Mouse (Mus musculus): ENCODE data around the gene Caskin2. TPM values are rescaled to one million over a fixed set of nuclear protein-coding genes. Genes with fewer than 3 reads are reported as not detected.

The Caskin2 gene
- polyA plus RNA-seq, 1 experiment from 2014 or later: 16.2 TPM

GRCm38 (mm10) chr11:115834033-115834432, 20.6 kb upstream of the Caskin2 start:
- H3K4me3 ChIP-seq (ENCODE audit: low read depth, low read length): no peak overlapping the region
- peaks cover 51% of the 10 kb centered on the region for H3K4me1 ChIP-seq (ENCODE audit: control insufficient read depth, insufficient read depth, low read length)
- DNase-seq (ENCODE audit: low spot score) (no peak), ATAC-seq (ENCODE audit: insufficient number of reproducible peaks, low FRiP score, low TSS enrichment, low read depth) (no peak)
- no peak overlapping the region for H3K4me2 ChIP-seq (ENCODE audit: low read depth, severe bottlenecking)
- H3K27me3 ChIP-seq (ENCODE audit: control insufficient read depth, insufficient read depth, low read length): no peaks in the 10 kb centered on the region
- no peaks in the 10 kb centered on the region for H3K9me3 ChIP-seq (ENCODE audit: control insufficient read depth, low read length)
- H3K36me3 ChIP-seq (ENCODE audit: control insufficient read depth, insufficient read depth, low read length): no peaks in the 10 kb centered on the region
- 45% methylated on average over 6 of the region's 6 CpGs for WGBS
- no peak overlapping the region for H3K27ac ChIP-seq (replicated peaks; ENCODE audit: low read depth, low read length)
- H3K9ac ChIP-seq (ENCODE audit: low read length): no peak overlapping the region

- peak overlapping the region; percentile 72 for H3K27ac ChIP-seq (replicated peaks; ENCODE audit: low read depth, low read length)
- no peaks in the 10 kb centered on the region for H3K36me3 ChIP-seq (ENCODE audit: control insufficient read depth, insufficient read depth, low read length)
- ATAC-seq (ENCODE audit: insufficient number of reproducible peaks, low FRiP score, low TSS enrichment, low read depth): no peak
- peak; percentile 53 for DNase-seq (ENCODE audit: low spot score)
- H3K4me1 ChIP-seq (ENCODE audit: control insufficient read depth, insufficient read depth, low read length): peaks cover 47% of the 10 kb centered on the region
- peak overlapping the region; percentile 34 for H3K9ac ChIP-seq (ENCODE audit: low read length)
- H3K27me3 ChIP-seq (ENCODE audit: control insufficient read depth, insufficient read depth, low read length): no peaks in the 10 kb centered on the region
- H3K4me3 ChIP-seq (ENCODE audit: low read depth, low read length): no peak overlapping the region
- peak overlapping the region; percentile 32 for H3K4me2 ChIP-seq (ENCODE audit: low read depth, severe bottlenecking)
- no peaks in the 10 kb centered on the region for H3K9me3 ChIP-seq (ENCODE audit: control insufficient read depth, low read length)
- WGBS: 10% methylated on average over 8 of the region's 8 CpGs
These were observed 19.6 kb upstream of the Caskin2 start for GRCm38 (mm10) chr11:115833021-115833513.

GRCm38 (mm10) chr11:115832523-115832922, 19.1 kb upstream of the Caskin2 start:
- no peaks in the 10 kb centered on the region for H3K36me3 ChIP-seq (ENCODE audit: control insufficient read depth, insufficient read depth, low read length)
- DNase-seq (ENCODE audit: low spot score) (peak; percentile 79), ATAC-seq (ENCODE audit: insufficient number of reproducible peaks, low FRiP score, low TSS enrichment, low read depth) (0 out of 2 replicates have a peak, but pooled peaks have one; percentile 28)
- no peaks in the 10 kb centered on the region for H3K9me3 ChIP-seq (ENCODE audit: control insufficient read depth, low read length)
- peak overlapping the region; percentile 72 for H3K27ac ChIP-seq (replicated peaks; ENCODE audit: low read depth, low read length)
- peaks cover 47% of the 10 kb centered on the region for H3K4me1 ChIP-seq (ENCODE audit: control insufficient read depth, insufficient read depth, low read length)
- peak overlapping the region; percentile 32 for H3K4me2 ChIP-seq (ENCODE audit: low read depth, severe bottlenecking)
- under 1% methylated on average over 8 of the region's 8 CpGs for WGBS
- no peaks in the 10 kb centered on the region for H3K27me3 ChIP-seq (ENCODE audit: control insufficient read depth, insufficient read depth, low read length)
- peak overlapping the region; percentile 34; the same call in 1 of the 2 replicates for H3K9ac ChIP-seq (ENCODE audit: low read length)
- H3K4me3 ChIP-seq (ENCODE audit: low read depth, low read length): no peak overlapping the region

- DNase-seq (ENCODE audit: low spot score) (peak; percentile 32), ATAC-seq (ENCODE audit: insufficient number of reproducible peaks, low FRiP score, low TSS enrichment, low read depth) (no peak)
- Histone ChIP-seq H3K4me2 (ENCODE audit: low read depth, severe bottlenecking) (no peak overlapping the region), H3K4me3 (ENCODE audit: low read depth, low read length) (no peak overlapping the region), H3K36me3 (ENCODE audit: control insufficient read depth, insufficient read depth, low read length) (no peaks in the 10 kb centered on the region), H3K9ac (ENCODE audit: low read length) (no peak overlapping the region), H3K27me3 (ENCODE audit: control insufficient read depth, insufficient read depth, low read length) (no peaks in the 10 kb centered on the region), H3K4me1 (ENCODE audit: control insufficient read depth, insufficient read depth, low read length) (peaks cover 47% of the 10 kb centered on the region), H3K27ac (replicated peaks; ENCODE audit: low read depth, low read length) (no peak overlapping the region), H3K9me3 (ENCODE audit: control insufficient read depth, low read length) (no peaks in the 10 kb centered on the region)
- 42% methylated on average over 6 of the region's 6 CpGs for WGBS
These were observed 18.6 kb upstream of the Caskin2 start for GRCm38 (mm10) chr11:115832064-115832463.

- Histone ChIP-seq H3K9me3 (ENCODE audit: control insufficient read depth, low read length) (no peaks in the 10 kb centered on the region), H3K4me1 (ENCODE audit: control insufficient read depth, insufficient read depth, low read length) (peaks cover 47% of the 10 kb centered on the region), H3K27me3 (ENCODE audit: control insufficient read depth, insufficient read depth, low read length) (no peaks in the 10 kb centered on the region), H3K4me2 (ENCODE audit: low read depth, severe bottlenecking) (no peak overlapping the region), H3K36me3 (ENCODE audit: control insufficient read depth, insufficient read depth, low read length) (no peaks in the 10 kb centered on the region), H3K9ac (ENCODE audit: low read length) (no peak overlapping the region), H3K4me3 (ENCODE audit: low read depth, low read length) (no peak overlapping the region), H3K27ac (replicated peaks; ENCODE audit: low read depth, low read length) (no peak overlapping the region)
- ATAC-seq (ENCODE audit: insufficient number of reproducible peaks, low FRiP score, low TSS enrichment, low read depth): no peak
- DNase-seq (ENCODE audit: low spot score): no peak
- WGBS: 28% methylated on average over 3 of the region's 3 CpGs
These were observed 18.1 kb upstream of the Caskin2 start for GRCm38 (mm10) chr11:115831518-115831917.

GRCm38 (mm10) chr11:115830550-115831325, 17.3 kb upstream of the Caskin2 start:
- Histone ChIP-seq H3K4me2 (ENCODE audit: low read depth, severe bottlenecking) (0 out of 2 replicates have a peak overlapping the region, but pooled peaks have one; percentile 10), H3K4me1 (ENCODE audit: control insufficient read depth, insufficient read depth, low read length) (peaks cover 47% of the 10 kb centered on the region), H3K9ac (ENCODE audit: low read length) (no peak overlapping the region), H3K9me3 (ENCODE audit: control insufficient read depth, low read length) (no peaks in the 10 kb centered on the region), H3K27me3 (ENCODE audit: control insufficient read depth, insufficient read depth, low read length) (no peaks in the 10 kb centered on the region), H3K4me3 (ENCODE audit: low read depth, low read length) (no peak overlapping the region), H3K36me3 (ENCODE audit: control insufficient read depth, insufficient read depth, low read length) (no peaks in the 10 kb centered on the region), H3K27ac (replicated peaks; ENCODE audit: low read depth, low read length) (no peak overlapping the region)
- DNase-seq (ENCODE audit: low spot score) (peak; percentile 35), ATAC-seq (ENCODE audit: insufficient number of reproducible peaks, low FRiP score, low TSS enrichment, low read depth) (no peak)
- 11% methylated on average over 25 of the region's 25 CpGs for WGBS

- 52% methylated on average over 4 of the region's 4 CpGs for WGBS
- peaks cover 3% of the 10 kb centered on the region; the same call in 1 of the 2 replicates for H3K27me3 ChIP-seq (ENCODE audit: control insufficient read depth, insufficient read depth, low read length)
- H3K9ac ChIP-seq (ENCODE audit: low read length): 0 out of 2 replicates have a peak overlapping the region, but pooled peaks have one; percentile 5
- ATAC-seq (ENCODE audit: insufficient number of reproducible peaks, low FRiP score, low TSS enrichment, low read depth) (no peak), DNase-seq (ENCODE audit: low spot score) (no peak)
- H3K4me3 ChIP-seq (ENCODE audit: low read depth, low read length): no peak overlapping the region
- H3K4me1 ChIP-seq (ENCODE audit: control insufficient read depth, insufficient read depth, low read length): peaks cover 37% of the 10 kb centered on the region
- no peak overlapping the region for H3K27ac ChIP-seq (replicated peaks; ENCODE audit: low read depth, low read length)
- H3K4me2 ChIP-seq (ENCODE audit: low read depth, severe bottlenecking): no peak overlapping the region
- no peaks in the 10 kb centered on the region for H3K9me3 ChIP-seq (ENCODE audit: control insufficient read depth, low read length)
- no peaks in the 10 kb centered on the region for H3K36me3 ChIP-seq (ENCODE audit: control insufficient read depth, insufficient read depth, low read length)
These were observed 15.6 kb upstream of the Caskin2 start for GRCm38 (mm10) chr11:115829036-115829435.

GRCm38 (mm10) chr11:115827624-115828023, 14.2 kb upstream of the Caskin2 start:
- H3K27ac ChIP-seq (replicated peaks; ENCODE audit: low read depth, low read length): no peak overlapping the region
- H3K4me3 ChIP-seq (ENCODE audit: low read depth, low read length): no peak overlapping the region
- no peaks in the 10 kb centered on the region for H3K9me3 ChIP-seq (ENCODE audit: control insufficient read depth, low read length)
- DNase-seq (ENCODE audit: low spot score) (no peak), ATAC-seq (ENCODE audit: insufficient number of reproducible peaks, low FRiP score, low TSS enrichment, low read depth) (no peak)
- H3K4me2 ChIP-seq (ENCODE audit: low read depth, severe bottlenecking): no peak overlapping the region
- H3K27me3 ChIP-seq (ENCODE audit: control insufficient read depth, insufficient read depth, low read length): peaks cover 3% of the 10 kb centered on the region; the same call in 1 of the 2 replicates
- 88% methylated on average over 6 of the region's 6 CpGs for WGBS
- no peak overlapping the region for H3K9ac ChIP-seq (ENCODE audit: low read length)
- peaks cover 23% of the 10 kb centered on the region for H3K4me1 ChIP-seq (ENCODE audit: control insufficient read depth, insufficient read depth, low read length)
- H3K36me3 ChIP-seq (ENCODE audit: control insufficient read depth, insufficient read depth, low read length): no peaks in the 10 kb centered on the region

Data from limb, embryonic 11.5 days (tissue).